ENCODE assay signal across 8 mouse cellular contexts in genomic region chr19:8770567-8771270, GRCm38 (mm10). TPM values are rescaled to one million over a fixed set of nuclear protein-coding genes. Genes with fewer than 3 reads are reported as not detected.
DNase-seq lines count a peak whose midpoint lies in the region; ATAC-seq and TF ChIP-seq lines count a peak whose summit lies in the region.

Gene Tmem223 (plus strand): TSS chr19:8770996.

- H3K79me2 ChIP-seq in CH12.LX (replicated peaks; ENCODE audit: control insufficient read depth, extremely low read depth, insufficient read depth, poor library complexity, severe bottlenecking) = peaks cover 35% of the 10 kb centered on the region

- 17% methylated on average over 29 of the region's 29 CpGs for WGBS in forebrain, embryonic 16.5 days
- 10% methylated on average over 29 of the region's 29 CpGs for WGBS in large intestine, adult 2 months
- 14% methylated on average over 29 of the region's 29 CpGs for WGBS in liver, embryonic 16.5 days (ENCODE audit: insufficient replicate concordance)
- WGBS in neural tube, embryonic 11.5 days = 21% methylated on average over 29 of the region's 29 CpGs
- WGBS in stomach, embryonic 16.5 days = 14% methylated on average over 29 of the region's 29 CpGs

- no peak for TF ChIP-seq RAD21 in CH12.LX (IDR thresholded peaks at IDR 0.05; ENCODE audit: low read depth, low read length)

- peak; percentile 90 for TF ChIP-seq POLR2A in CH12.LX (IDR thresholded peaks at IDR 0.05; ENCODE audit: low read depth, low read length)

- no peaks in the 10 kb centered on the region for H3K27me3 ChIP-seq in CH12.LX (replicated peaks)
- H3K27me3 ChIP-seq in forebrain, embryonic 16.5 days (replicated peaks; ENCODE audit: control insufficient read depth, insufficient read depth, low read length) = no peaks in the 10 kb centered on the region
- H3K27me3 ChIP-seq in liver, embryonic 16.5 days (ENCODE audit: control insufficient read depth, insufficient read depth, low read depth, low read length) = no peaks in the 10 kb centered on the region
- no peaks in the 10 kb centered on the region for H3K27me3 ChIP-seq in neural tube, embryonic 11.5 days (ENCODE audit: control insufficient read depth, insufficient read depth, low read length)
- H3K27me3 ChIP-seq in stomach, embryonic 16.5 days (ENCODE audit: control insufficient read depth, insufficient read depth, low read length) = no peaks in the 10 kb centered on the region

- no peak for TF ChIP-seq CTCF in CH12.LX (conservative IDR thresholded peaks at IDR 0.05 in 1 of 2, IDR thresholded peaks at IDR 0.05 in 1 of 2; ENCODE audit: low read depth in 2 of 2, low read length in 2 of 2)

- intact Hi-C loops in heart, postnatal 14 days (cut with DNase I) = loop anchor here (5.0 kb wide), 1 partner anchor 47 kb away; the partner anchor contains the start of gene Ttc9c

- H3K36me3 ChIP-seq in CH12.LX (replicated peaks in 1 of 2; ENCODE audit: control insufficient read depth in 1 of 2, insufficient read depth in 1 of 2, low read length in 1 of 2) = peaks cover 46 to 69% of the 10 kb centered on the region in 2 experiments
- H3K36me3 ChIP-seq in forebrain, embryonic 16.5 days (ENCODE audit: control insufficient read depth, insufficient read depth) = peaks cover 44% of the 10 kb centered on the region
- H3K36me3 ChIP-seq in liver, embryonic 16.5 days (ENCODE audit: control insufficient read depth, insufficient read depth) = peaks cover 43% of the 10 kb centered on the region
- H3K36me3 ChIP-seq in neural tube, embryonic 11.5 days (ENCODE audit: control insufficient read depth, insufficient read depth, low read length) = peaks cover 25% of the 10 kb centered on the region
- H3K36me3 ChIP-seq in stomach, embryonic 16.5 days (ENCODE audit: control insufficient read depth, insufficient read depth, low read length) = peaks cover 47% of the 10 kb centered on the region

- peak; percentile 81 for DNase-seq in CH12.LX (ENCODE audit: extremely low read depth)
- DNase-seq in cerebellum, adult 18-20 months = peak; percentile 82 to 84
- peak; percentile 83 to 88 for DNase-seq in heart, postnatal 14 days
- peak; percentile 52 for DNase-seq in large intestine, adult 2 months (ENCODE audit: low read depth, low spot score)
- DNase-seq in neural tube, embryonic 11.5 days (ENCODE audit: low spot score) = peak; percentile 84

- in situ Hi-C loops in CH12.LX (cut with MboI; ENCODE audit: low pct_ligation_motif_present, low pct_unique_long_range_greater_than_20kb, low sequenced_read_pairs) = no loop called here

- no peak for TF ChIP-seq EP300 in CH12.LX (IDR thresholded peaks at IDR 0.05; ENCODE audit: low read length)

- peaks cover 1% of the 10 kb centered on the region for H3K9me3 ChIP-seq in CH12.LX (replicated peaks; ENCODE audit: low read length)
- H3K9me3 ChIP-seq in forebrain, embryonic 16.5 days (ENCODE audit: control insufficient read depth, low read length) = no peaks in the 10 kb centered on the region
- H3K9me3 ChIP-seq in liver, embryonic 16.5 days (replicated peaks; ENCODE audit: control insufficient read depth, low read length) = no peaks in the 10 kb centered on the region
- no peaks in the 10 kb centered on the region for H3K9me3 ChIP-seq in neural tube, embryonic 11.5 days (ENCODE audit: control insufficient read depth, low read length)
- H3K9me3 ChIP-seq in stomach, embryonic 16.5 days (replicated peaks; ENCODE audit: control insufficient read depth, low read length) = no peaks in the 10 kb centered on the region

- dilution Hi-C loops in CH12.LX (cut with MboI; ENCODE audit: extremely low pct_ligation_motif_present, extremely low pct_unique_long_range_greater_than_20kb, low sequenced_read_pairs) = no loop called here

- peak within 1 kb of the TSS; percentile 91 for H3K9ac ChIP-seq in CH12.LX (ENCODE audit: insufficient read depth, low read depth)
- H3K9ac ChIP-seq in forebrain, embryonic 16.5 days (replicated peaks; ENCODE audit: low read depth, low read length) = peak within 1 kb of the TSS; percentile 88
- peak within 1 kb of the TSS; percentile 90 for H3K9ac ChIP-seq in liver, embryonic 16.5 days (ENCODE audit: low read depth, low read length)
- peak within 1 kb of the TSS; percentile 94 for H3K9ac ChIP-seq in neural tube, embryonic 11.5 days (ENCODE audit: low read length)
- H3K9ac ChIP-seq in stomach, embryonic 16.5 days (ENCODE audit: low read length) = peak within 1 kb of the TSS; percentile 95

- H3K4me2 ChIP-seq in CH12.LX (ENCODE audit: insufficient read depth, low read depth, poor library complexity, severe bottlenecking) = peak within 1 kb of the TSS; percentile 83
- peak within 1 kb of the TSS; percentile 55 for H3K4me2 ChIP-seq in forebrain, embryonic 16.5 days (ENCODE audit: low read length)
- peak within 1 kb of the TSS; percentile 76 for H3K4me2 ChIP-seq in liver, embryonic 16.5 days (ENCODE audit: low read depth, low read length)
- peak within 1 kb of the TSS; percentile 49 for H3K4me2 ChIP-seq in neural tube, embryonic 11.5 days (ENCODE audit: low read depth)
- peak within 1 kb of the TSS; percentile 82 for H3K4me2 ChIP-seq in stomach, embryonic 16.5 days (ENCODE audit: low read depth, low read length)

- H3K4me1 ChIP-seq in CH12.LX (ENCODE audit: control insufficient read depth in 1 of 2, insufficient read depth in 2 of 2) = peaks cover 8 to 32% of the 10 kb centered on the region in 2 experiments; a peak in 3 of 4 replicates
- peaks cover 33% of the 10 kb centered on the region for H3K4me1 ChIP-seq in forebrain, embryonic 16.5 days (replicated peaks; ENCODE audit: control insufficient read depth, insufficient read depth, low read length)
- H3K4me1 ChIP-seq in liver, embryonic 16.5 days (ENCODE audit: control insufficient read depth, low read depth, low read length) = peaks cover 32% of the 10 kb centered on the region
- H3K4me1 ChIP-seq in neural tube, embryonic 11.5 days (ENCODE audit: control insufficient read depth, insufficient read depth, low read length) = peaks cover 15% of the 10 kb centered on the region
- H3K4me1 ChIP-seq in stomach, embryonic 16.5 days (ENCODE audit: control insufficient read depth, insufficient read depth, low read length) = peaks cover 25% of the 10 kb centered on the region

- peak within 1 kb of the TSS; percentile 71 to 93 (median 81) for H3K4me3 ChIP-seq in CH12.LX (replicated peaks in 1 of 3; ENCODE audit: low read depth in 2 of 3, low read length in 2 of 3, poor library complexity in 1 of 3)
- H3K4me3 ChIP-seq in forebrain, embryonic 16.5 days (replicated peaks; ENCODE audit: low read length) = peak within 1 kb of the TSS; percentile 78
- H3K4me3 ChIP-seq in liver, embryonic 16.5 days (ENCODE audit: low read depth, low read length) = peak within 1 kb of the TSS; percentile 84
- peak within 1 kb of the TSS; percentile 83 for H3K4me3 ChIP-seq in neural tube, embryonic 11.5 days (ENCODE audit: low read depth, low read length)
- peak within 1 kb of the TSS; percentile 87 for H3K4me3 ChIP-seq in stomach, embryonic 16.5 days (replicated peaks; ENCODE audit: low read length)

- H3K27ac ChIP-seq in CH12.LX (ENCODE audit: insufficient read depth, low read depth) = peak within 1 kb of the TSS; percentile 76
- H3K27ac ChIP-seq in forebrain, embryonic 16.5 days (ENCODE audit: low read length) = peak within 1 kb of the TSS; percentile 90
- peak within 1 kb of the TSS; percentile 87 for H3K27ac ChIP-seq in liver, embryonic 16.5 days (ENCODE audit: low read length)
- peak within 1 kb of the TSS; percentile 78 for H3K27ac ChIP-seq in neural tube, embryonic 11.5 days (ENCODE audit: low read depth, low read length)
- H3K27ac ChIP-seq in stomach, embryonic 16.5 days (ENCODE audit: low read length) = peak within 1 kb of the TSS; percentile 85

- peak; percentile 41 for ATAC-seq in forebrain, embryonic 16.5 days
- ATAC-seq in liver, embryonic 16.5 days (ENCODE audit: low read depth) = no peak
- ATAC-seq in neural tube, embryonic 11.5 days (ENCODE audit: insufficient read depth, low FRiP score, low TSS enrichment) = peak; percentile 28; the same call in 1 of the 2 replicates
- peak; percentile 45 for ATAC-seq in stomach, embryonic 16.5 days (ENCODE audit: insufficient read depth, low FRiP score)

TF ChIP-seq in CH12.LX, 34 proteins besides CTCF, POLR2A, EP300 and RAD21 (continues in another document):
- no peak for TF ChIP-seq SMC3 (IDR thresholded peaks at IDR 0.05; ENCODE audit: low read depth, low read length)
- TF ChIP-seq MEF2A (IDR thresholded peaks at IDR 0.05; ENCODE audit: borderline replicate concordance, low read depth, low read length) = no peak
- no peak for TF ChIP-seq MAFK (IDR thresholded peaks at IDR 0.05; ENCODE audit: insufficient replicate concordance, low read length)
- TF ChIP-seq ZKSCAN1 (IDR thresholded peaks at IDR 0.05; ENCODE audit: borderline replicate concordance, low read depth, low read length) = no peak
- TF ChIP-seq JUND (conservative IDR thresholded peaks at IDR 0.05; ENCODE audit: low read depth, low read length) = no peak
- peak; percentile 81 for TF ChIP-seq ELF1 (IDR thresholded peaks at IDR 0.05; ENCODE audit: low read depth, low read length)
- TF ChIP-seq BHLHE40 (IDR thresholded peaks at IDR 0.05; ENCODE audit: low read depth, low read length) = peak; percentile 51; the same call in 1 of the 2 replicates
- TF ChIP-seq USF2 (conservative IDR thresholded peaks at IDR 0.05; ENCODE audit: low read depth, low read length) = no peak
- no peak for TF ChIP-seq MAZ (IDR thresholded peaks at IDR 0.05; ENCODE audit: low read depth, low read length)
- TF ChIP-seq TCF12 (IDR thresholded peaks at IDR 0.05; ENCODE audit: low read depth, low read length) = peak; percentile 18; the same call in 1 of the 2 replicates
- no peak for TF ChIP-seq E2F4 (IDR thresholded peaks at IDR 0.05; ENCODE audit: insufficient replicate concordance, low read depth, low read length)
- peak; percentile 50; the same call in 1 of the 2 replicates for TF ChIP-seq CHD2 (IDR thresholded peaks at IDR 0.05; ENCODE audit: low read length)
- no peak for TF ChIP-seq USF1 (IDR thresholded peaks at IDR 0.05; ENCODE audit: low read depth, low read length)
- peak; percentile 15; the same call in 1 of the 2 replicates for TF ChIP-seq MXI1 (IDR thresholded peaks at IDR 0.05; ENCODE audit: low read depth, low read length)
- no peak for TF ChIP-seq ZNF384 (IDR thresholded peaks at IDR 0.05; ENCODE audit: low read depth, low read length)
- TF ChIP-seq ZC3H11A (IDR thresholded peaks at IDR 0.05; ENCODE audit: low read depth, low read length) = no peak

RNA-seq across cellular contexts. Expression of gene Tmem223, which starts in this region (rescaled TPM):
- 56.5 and 58.7 TPM in 2 replicates for total RNA-seq in CH12.LX (2012; rRNA removed)
- total RNA-seq in CH12.LX (2014; rRNA removed) = 86.6 and 106 TPM in 2 replicates
- 43.3 and 45.7 TPM in 2 replicates for polyA plus RNA-seq in CH12.LX (2012; ENCODE audit: insufficient read length, low read depth)
- 230 and 247 TPM in 2 replicates for polyA plus RNA-seq in forebrain, embryonic 16.5 days (2015; fragmentation: Nextera tagmentation; extraction: Ambion mirVana)
- total RNA-seq in heart, postnatal 14 days (2021) = 100 to 1,000 TPM; 110 to 121 TPM
- polyA plus RNA-seq in large intestine, adult 2 months (2012; rRNA removed) = 107 and 131 TPM in 2 replicates
- polyA plus RNA-seq in liver, embryonic 16.5 days (2015; fragmentation: Nextera tagmentation; extraction: Ambion mirVana) = 48.1 and 50.9 TPM in 2 replicates
- 181 and 195 TPM in 2 replicates for polyA plus RNA-seq in neural tube, embryonic 11.5 days (2014; fragmentation: Nextera tagmentation; extraction: Ambion mirVana)
- polyA plus RNA-seq in stomach, embryonic 16.5 days (2015; fragmentation: Nextera tagmentation; extraction: Ambion mirVana) = 137 and 143 TPM in 2 replicates
